Mouse (Mus musculus) right cerebral cortex, adult 18-20 months (tissue): ENCODE results near the gene Katnb1.

Source experiments
- DNase-seq: peaks from one replicate; pipeline ENCODE4 v3.0.0; 2022; ENCODE audit warnings: mixed read lengths

The Katnb1 gene

GRCm38 (mm10) chr8:95084744-95085431 is 3.9 kb downstream of the Katnb1 start:
- DNase-seq = no peak

DNA sequence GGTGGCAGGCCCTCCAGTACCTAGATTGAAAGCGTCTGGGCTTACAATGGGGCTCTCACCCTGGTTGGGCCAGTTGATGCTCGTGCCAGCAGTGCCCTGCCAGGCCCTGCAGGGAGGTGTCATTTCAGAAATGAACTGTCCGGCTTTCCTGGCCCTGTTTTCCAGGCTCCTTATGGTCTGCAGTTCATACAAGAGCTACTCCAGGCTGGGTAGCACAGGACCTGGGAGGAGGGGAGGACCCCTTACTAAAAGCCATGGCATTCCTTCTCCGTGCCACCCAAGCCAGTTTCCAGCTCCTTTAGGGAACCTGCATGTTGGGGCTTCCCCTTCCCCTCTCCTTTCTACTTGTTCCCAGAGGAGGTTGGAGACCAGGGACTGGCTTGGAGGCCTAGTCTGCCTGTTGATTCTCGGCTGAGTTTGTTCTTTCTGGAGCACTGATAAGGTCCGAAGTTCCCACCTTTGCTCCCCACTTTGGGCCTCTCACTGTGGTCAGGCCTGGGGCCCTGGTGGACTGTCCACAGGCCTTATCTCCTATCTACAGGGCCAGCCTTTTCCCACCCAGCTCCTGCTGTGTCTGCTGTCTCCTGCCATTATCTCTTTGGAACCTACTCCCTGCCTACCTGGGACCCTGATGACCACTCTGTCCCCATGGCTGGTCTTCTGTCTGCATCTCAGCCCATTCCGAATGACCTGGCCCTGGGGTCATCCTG is 4.6 kb downstream of the Katnb1 start:
- no peak for DNase-seq

- no peak for DNase-seq
Observed at GRCm38 (mm10) chr8:95093574-95093973, 12.6 kb downstream of the Katnb1 start.

DNA sequence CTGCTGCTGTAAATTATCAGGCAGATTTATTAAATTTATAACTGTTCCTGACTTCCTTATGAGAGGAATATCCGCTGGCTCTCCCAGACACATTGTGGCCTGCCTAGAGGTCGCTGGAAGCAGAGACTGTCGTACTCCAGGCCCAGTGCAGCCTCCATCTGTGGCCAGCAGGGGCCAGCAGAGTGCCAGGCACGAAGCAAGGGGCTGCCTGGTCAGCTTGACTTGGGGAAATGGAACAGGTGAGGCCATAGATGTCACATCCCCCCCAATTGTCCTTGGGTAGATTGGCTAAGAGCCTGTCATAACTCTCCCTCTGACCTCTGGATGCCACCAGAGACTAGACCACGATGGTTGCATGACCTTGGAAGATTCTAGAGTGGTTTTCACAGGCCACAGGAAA is 18.0 kb downstream of the Katnb1 start:
- peak; percentile 68 for DNase-seq

DNA sequence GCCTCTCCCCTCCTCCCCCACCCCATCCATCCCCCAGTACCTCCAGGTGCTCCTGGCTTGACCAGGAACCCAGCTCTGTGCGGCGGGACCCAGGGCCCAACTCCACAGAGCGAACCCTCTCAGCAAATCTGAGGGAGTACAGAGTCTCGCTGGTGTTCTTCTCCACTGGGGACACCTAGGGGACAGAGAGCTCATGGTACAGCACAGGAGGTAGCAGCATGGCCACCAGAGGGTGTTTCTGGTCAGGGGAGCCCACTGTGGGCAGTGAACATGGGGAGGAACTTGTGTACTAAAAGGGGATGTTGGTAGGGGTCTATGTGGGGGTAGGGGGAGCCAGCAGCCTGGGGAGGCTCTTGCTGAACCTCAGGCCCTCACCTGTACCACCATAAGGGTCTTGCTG is 21.0 kb downstream of the Katnb1 start:
- no peak for DNase-seq

GRCm38 (mm10) chr8:95107306-95107705 is 26.3 kb downstream of the Katnb1 start:
- no peak for DNase-seq

GRCm38 (mm10) chr8:95112594-95112993 is 31.6 kb downstream of the Katnb1 start:
- DNase-seq = no peak

GRCm38 (mm10) chr8:95113108-95113507 is 32.1 kb downstream of the Katnb1 start:
- no peak for DNase-seq

- no peak for DNase-seq
Observed at GRCm38 (mm10) chr8:95113750-95114149, 32.8 kb downstream of the Katnb1 start.

- no peak for DNase-seq
Observed at GRCm38 (mm10) chr8:95123455-95123854, 42.5 kb downstream of the Katnb1 start.

GRCm38 (mm10) chr8:95126497-95126896 is 45.5 kb downstream of the Katnb1 start:
- no peak for DNase-seq

- no peak for DNase-seq
Observed at GRCm38 (mm10) chr8:95127658-95128057, 46.7 kb downstream of the Katnb1 start.

GRCm38 (mm10) chr8:95128750-95129260 is 47.8 kb downstream of the Katnb1 start:
- DNase-seq = no peak

- DNase-seq = no peak
Observed at GRCm38 (mm10) chr8:95130966-95131537, 50.1 kb downstream of the Katnb1 start.

DNA sequence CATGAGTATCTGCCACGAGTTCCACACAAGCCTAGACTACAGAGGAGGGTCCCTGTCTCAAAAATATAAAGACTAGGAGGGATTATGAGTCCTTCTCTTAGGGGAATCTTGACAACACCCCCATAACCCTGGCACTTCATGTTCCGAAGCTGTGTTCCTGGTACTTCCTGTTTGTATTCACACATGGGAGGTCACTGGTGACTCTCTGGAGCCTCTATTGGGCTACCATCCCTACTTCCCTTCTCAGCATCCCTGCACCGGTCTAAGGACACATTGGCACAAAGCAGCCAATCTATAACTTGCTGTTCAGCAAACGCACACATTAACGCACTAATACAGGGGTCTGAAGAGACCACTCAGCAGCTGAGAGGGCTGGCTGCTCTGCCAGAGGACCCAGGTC is 51.0 kb downstream of the Katnb1 start:
- no peak for DNase-seq

DNA sequence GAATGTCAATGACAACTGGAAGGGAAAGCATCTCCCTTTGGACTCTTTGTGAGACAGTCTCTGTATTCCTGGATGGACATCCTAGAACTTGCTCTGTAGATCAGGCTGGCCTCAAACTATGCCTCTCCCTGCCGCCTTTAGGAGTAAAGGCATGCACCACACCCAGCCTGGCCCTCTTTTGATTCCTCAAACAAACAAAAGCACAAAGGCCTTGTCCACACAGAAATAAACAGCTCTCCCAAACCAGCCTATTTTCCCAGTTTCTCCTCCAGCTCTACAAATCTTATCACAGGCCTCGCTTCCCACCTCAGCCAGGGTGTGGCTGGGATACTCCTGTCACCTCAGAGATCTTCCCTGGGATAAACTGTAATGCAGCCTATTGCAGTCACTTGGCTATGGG is 53.2 kb downstream of the Katnb1 start:
- no peak for DNase-seq

GRCm38 (mm10) chr8:95135242-95135641 is 54.3 kb downstream of the Katnb1 start:
- DNase-seq = no peak

- DNase-seq = no peak
Observed at GRCm38 (mm10) chr8:95136218-95136617, 55.2 kb downstream of the Katnb1 start.

DNA sequence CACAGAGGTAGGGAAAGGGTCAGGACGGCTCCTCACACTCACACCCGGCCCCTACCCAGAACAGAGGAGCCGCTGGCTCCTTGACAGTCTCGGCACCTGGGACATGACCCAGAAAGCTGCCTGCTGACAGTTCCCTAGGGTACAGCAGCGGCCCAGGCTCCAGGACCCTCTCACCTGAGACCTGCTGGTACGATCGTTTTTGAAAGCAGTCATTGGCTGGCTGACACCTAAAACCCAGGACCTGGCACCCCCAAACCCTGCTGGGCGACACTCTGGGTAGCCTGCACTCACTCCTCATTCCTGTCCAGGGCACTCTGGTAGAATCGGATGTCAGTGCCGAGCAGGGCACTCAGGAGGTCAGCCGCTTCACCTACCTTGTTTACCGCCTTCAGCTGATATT is 56.2 kb downstream of the Katnb1 start:
- DNase-seq = no peak

- no peak for DNase-seq
Observed at GRCm38 (mm10) chr8:95137641-95138098, 56.7 kb downstream of the Katnb1 start.

DNA sequence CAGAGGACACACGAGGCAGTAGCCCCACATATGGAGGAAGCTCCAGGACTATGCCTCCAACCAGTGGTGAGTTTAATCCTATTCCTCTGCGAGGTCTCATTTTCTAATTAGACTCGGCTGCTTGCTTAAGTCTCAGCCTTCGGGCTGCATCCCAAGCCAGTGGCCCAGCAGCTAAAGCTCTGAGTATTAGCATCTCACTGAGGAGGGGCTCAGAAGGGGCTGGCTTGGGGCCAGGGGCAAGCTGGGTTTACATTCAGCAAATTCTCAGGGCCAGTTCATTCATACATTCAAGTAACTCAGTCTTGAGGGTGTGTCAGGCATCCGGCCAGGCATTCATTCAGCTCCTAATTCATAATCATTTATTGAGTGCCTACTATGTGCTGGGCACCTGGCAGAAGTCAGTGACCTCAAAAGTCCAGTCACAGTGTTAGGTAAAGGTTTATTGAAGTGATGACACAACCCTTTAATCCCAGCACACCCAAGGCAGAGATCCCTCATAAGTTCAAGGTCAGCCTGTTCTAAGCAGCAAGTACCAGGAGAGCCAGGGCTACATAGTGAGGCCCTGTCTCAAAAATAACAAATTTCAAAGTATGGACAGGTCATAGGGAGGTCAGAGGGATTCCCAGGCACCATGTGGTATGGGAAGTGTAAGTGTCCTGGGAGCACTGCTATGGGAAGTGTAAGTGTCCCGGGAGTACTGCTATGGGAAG is 57.5 kb downstream of the Katnb1 start:
- no peak for DNase-seq

DNA sequence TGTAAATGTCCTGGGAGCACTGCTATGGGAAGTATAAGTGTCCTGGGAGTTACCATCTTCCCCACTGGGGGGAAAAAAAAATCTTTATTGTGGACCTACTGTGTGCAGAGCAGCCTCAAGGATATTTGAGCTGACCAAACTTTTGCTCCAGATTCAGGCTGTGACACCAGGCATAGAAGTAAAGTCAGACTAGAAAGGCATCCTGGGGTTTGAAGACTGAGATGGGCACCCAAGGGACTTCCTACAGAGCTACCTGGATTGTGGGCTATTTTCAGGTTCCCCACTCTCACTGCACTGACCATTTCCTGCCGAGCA is 58.0 kb downstream of the Katnb1 start:
- no peak for DNase-seq

GRCm38 (mm10) chr8:95140555-95140954 is 59.6 kb downstream of the Katnb1 start:
- no peak for DNase-seq
